Mouse (Mus musculus) liver, adult 2 months (tissue): ENCODE measurements around the gene Zdhhc24.

Experiments used
- CTCF ChIP-seq: fragments of 200-500 bp; IDR thresholded peaks from 2 replicates; pipeline ENCODE4 v1.5.1; 2011; ENCODE audit warnings: low read depth, low read length, control low read depth
- POLR2A ChIP-seq: fragments of 200-500 bp; IDR thresholded peaks from 2 replicates; pipeline ENCODE4 v1.6.1; 2011; ENCODE audit warnings: low read length, control low read depth; ENCODE audit not compliant: insufficient read depth; ENCODE audit errors: extremely low read depth

DNA sequence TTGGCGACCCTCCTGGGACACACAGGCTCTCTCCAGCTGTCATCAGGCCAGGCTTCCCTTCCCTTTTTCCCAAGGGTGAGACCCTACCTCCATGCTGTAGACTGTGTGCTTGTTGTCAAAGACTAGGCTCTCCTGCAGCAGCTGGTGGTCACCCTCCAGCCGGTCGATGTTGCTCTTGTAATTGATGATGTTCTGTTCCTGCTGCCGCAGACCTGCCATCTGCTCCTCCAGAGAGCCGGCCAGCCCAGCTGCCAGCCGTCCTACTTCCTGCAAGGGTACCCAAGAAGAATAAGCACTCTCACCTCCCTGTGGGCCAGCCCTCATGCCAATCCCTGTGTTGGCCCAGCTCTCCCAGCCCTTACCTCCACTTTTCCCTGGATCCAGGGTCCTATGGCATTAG lies 15.4 kb upstream of the Zdhhc24 start:
- TF ChIP-seq CTCF (no peak), POLR2A (no peak)
